Mouse (Mus musculus) cerebellum, adult 2 months (tissue): ENCODE measurements around the gene Zbtb22. TPM values are rescaled to one million over a fixed set of nuclear protein-coding genes. Genes with fewer than 3 reads are reported as not detected.

Source experiments
- DNase-seq, 2 experiments: peaks; one replicate each; pipeline ENCODE4 v3.0.0; 2021
- H3K27ac ChIP-seq: fragments of 200-500 bp; 2 replicates; pipeline ENCODE4 v1.5.1; 2012; ENCODE audit warnings: low read length, control low read depth, inconsistent platforms; ENCODE audit not compliant: insufficient read depth
- H3K27me3 ChIP-seq: fragments of 200-500 bp; 2 replicates; pipeline ENCODE4 v1.6.1; 2012; ENCODE audit warnings: inconsistent platforms, mild to moderate bottlenecking, low read length, moderate library complexity; ENCODE audit not compliant: control insufficient read depth, insufficient read depth
- H3K4me1 ChIP-seq: fragments of 200-500 bp; 2 replicates; pipeline ENCODE4 v1.6.1; 2011; ENCODE audit warnings: low read length; ENCODE audit not compliant: control insufficient read depth, insufficient read depth
- H3K4me3 ChIP-seq: fragments of 200-500 bp; replicated peaks from 2 replicates; pipeline ENCODE3; 2011; ENCODE audit warnings: mild to moderate bottlenecking, low read depth, low read length, control low read depth; ENCODE audit not compliant: insufficient read depth
- CTCF ChIP-seq: fragments of 200-500 bp; IDR thresholded peaks from 2 replicates; pipeline ENCODE4 v1.5.1; 2011; ENCODE audit warnings: low read depth, mild to moderate bottlenecking, control low read depth, low read length, moderate library complexity, borderline replicate concordance; ENCODE audit not compliant: insufficient read depth
- POLR2A ChIP-seq: fragments of 200-500 bp; IDR thresholded peaks from 2 replicates; pipeline ENCODE4 v1.6.1; 2011; ENCODE audit warnings: low read length, control low read depth, borderline replicate concordance; ENCODE audit not compliant: insufficient read depth
- WGBS: fragments of 180-500 bp; shearing (Covaris S2); methylation state at CpG from one replicate; pipeline ENCODE4 v1.1.7; 2018; 5-methylcytosine and 5-hydroxymethylcytosine counted together
- polyA plus RNA-seq: library from polyadenylated mRNA; depleted of rRNA; stranded (reverse); fragments of >200 nt; gene quantifications from 2 replicates; pipeline ENCODE4 v1.2.3, GENCODE M21; 2012

Gene Zbtb22
- polyA plus RNA-seq, 1 experiment, result 33.4 TPM

- no peak for TF ChIP-seq POLR2A
- no peak for TF ChIP-seq CTCF
- under 1% methylated on average over 45 of the region's 45 CpGs for WGBS
- H3K4me3 ChIP-seq, result peak overlapping the region; percentile 94
- H3K4me1 ChIP-seq, result peaks cover 5% of the 10 kb centered on the region; the same call in 1 of the 2 replicates
- H3K27ac ChIP-seq, result peak overlapping the region; percentile 84
- DNase-seq, result peak; percentile 70 to 73
- H3K27me3 ChIP-seq, result no peaks in the 10 kb centered on the region
Observed at GRCm38 (mm10) chr17:33930280-33931158, 14.8 kb downstream of the Zbtb22 start.

DNA sequence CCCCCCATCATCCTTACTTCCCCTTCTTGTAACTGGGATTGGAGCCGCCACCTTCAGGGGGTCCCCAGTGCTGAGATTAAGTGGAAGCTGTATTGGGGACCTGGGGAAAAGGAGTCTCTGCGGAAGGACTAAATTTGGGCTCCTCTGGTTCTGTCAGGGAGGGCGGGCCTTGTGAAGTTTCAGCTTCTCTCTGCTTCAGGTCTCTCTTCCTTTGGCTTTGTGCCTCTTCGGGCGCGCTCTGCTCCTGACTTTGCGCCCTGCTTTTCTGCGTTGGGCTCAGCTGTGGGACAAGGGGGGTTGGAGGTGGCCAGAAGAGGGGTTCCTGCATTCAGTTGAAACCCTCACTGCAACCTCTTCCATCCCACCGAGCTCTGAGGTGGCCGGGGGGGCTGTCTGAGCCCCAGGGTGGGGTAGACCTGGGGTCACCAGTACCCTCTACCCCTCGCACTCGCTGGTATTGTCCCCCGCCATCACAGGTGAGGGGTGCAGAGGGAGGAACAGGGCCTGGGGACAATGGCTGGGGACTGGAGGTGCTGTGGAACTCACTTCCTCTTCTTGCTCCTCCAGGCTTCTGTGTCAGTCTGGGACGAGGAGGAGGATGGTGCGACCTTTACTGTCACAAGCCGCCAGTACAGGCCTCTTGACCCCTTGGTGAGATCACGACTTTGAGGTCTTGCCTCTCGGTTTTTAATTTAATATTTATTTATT lies 15.6 kb downstream of the Zbtb22 start:
- H3K4me1 ChIP-seq, result peaks cover 5% of the 10 kb centered on the region; the same call in 1 of the 2 replicates
- WGBS, result 41% methylated on average over 18 of the region's 18 CpGs
- peak overlapping the region; percentile 94 for H3K4me3 ChIP-seq
- H3K27ac ChIP-seq, result no peak overlapping the region
- no peak for DNase-seq
- no peaks in the 10 kb centered on the region for H3K27me3 ChIP-seq
- TF ChIP-seq POLR2A (no peak), CTCF (no peak)

DNA sequence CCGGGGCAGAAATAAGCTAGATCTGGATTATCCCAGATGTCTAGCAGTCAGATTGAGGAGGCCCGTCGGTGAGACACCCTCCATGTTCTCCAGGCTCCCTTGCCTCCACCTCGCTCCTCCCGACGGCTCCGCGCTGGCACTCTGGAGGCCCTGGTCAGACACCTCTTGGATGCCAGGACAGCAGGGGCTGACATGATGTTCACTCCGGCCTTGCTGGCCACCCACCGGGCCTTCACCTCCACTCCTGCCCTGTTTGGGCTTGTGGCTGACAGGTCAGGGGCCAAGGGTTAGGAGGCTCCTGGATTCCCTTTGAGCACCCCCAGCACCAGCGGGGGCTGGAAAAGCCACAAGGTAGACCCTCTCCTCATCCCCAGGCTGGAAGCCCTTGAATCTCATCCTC lies 16.2 kb downstream of the Zbtb22 start:
- no peaks in the 10 kb centered on the region for H3K27me3 ChIP-seq
- no peak for DNase-seq
- WGBS, result 83% methylated on average over 11 of the region's 11 CpGs

GRCm38 (mm10) chr17:33932448-33932847 lies 16.7 kb downstream of the Zbtb22 start:
- Histone ChIP-seq H3K4me3 (no peak overlapping the region), H3K27me3 (no peaks in the 10 kb centered on the region), H3K27ac (no peak overlapping the region), H3K4me1 (peaks cover 5% of the 10 kb centered on the region; the same call in 1 of the 2 replicates)
- TF ChIP-seq CTCF (no peak), POLR2A (no peak)
- no peak for DNase-seq
- WGBS, result 79% methylated on average over 14 of the region's 14 CpGs

More for the DNA sequence above, 16.2 kb downstream of the Zbtb22 start:
- Histone ChIP-seq H3K27ac (no peak overlapping the region), H3K4me3 (no peak overlapping the region), H3K4me1 (peaks cover 5% of the 10 kb centered on the region; the same call in 1 of the 2 replicates)
- no peak for TF ChIP-seq CTCF
- TF ChIP-seq POLR2A, result no peak

- peaks cover 5% of the 10 kb centered on the region; the same call in 1 of the 2 replicates for H3K4me1 ChIP-seq
- no peak for DNase-seq
- 91% methylated on average over 15 of the region's 15 CpGs for WGBS
- H3K4me3 ChIP-seq, result no peak overlapping the region
- no peak overlapping the region for H3K27ac ChIP-seq
- TF ChIP-seq CTCF (no peak), POLR2A (no peak)
- no peaks in the 10 kb centered on the region for H3K27me3 ChIP-seq
Observed at GRCm38 (mm10) chr17:33932970-33933369, 17.3 kb downstream of the Zbtb22 start.

GRCm38 (mm10) chr17:33935422-33936055 lies 19.8 kb downstream of the Zbtb22 start:
- no peak for DNase-seq
- Histone ChIP-seq H3K4me1 (peaks cover 5% of the 10 kb centered on the region; the same call in 1 of the 2 replicates), H3K27me3 (no peaks in the 10 kb centered on the region), H3K27ac (no peak overlapping the region), H3K4me3 (no peak overlapping the region)
- TF ChIP-seq POLR2A, result no peak
- no peak for TF ChIP-seq CTCF
- WGBS, result 83% methylated on average over 21 of the region's 21 CpGs

DNA sequence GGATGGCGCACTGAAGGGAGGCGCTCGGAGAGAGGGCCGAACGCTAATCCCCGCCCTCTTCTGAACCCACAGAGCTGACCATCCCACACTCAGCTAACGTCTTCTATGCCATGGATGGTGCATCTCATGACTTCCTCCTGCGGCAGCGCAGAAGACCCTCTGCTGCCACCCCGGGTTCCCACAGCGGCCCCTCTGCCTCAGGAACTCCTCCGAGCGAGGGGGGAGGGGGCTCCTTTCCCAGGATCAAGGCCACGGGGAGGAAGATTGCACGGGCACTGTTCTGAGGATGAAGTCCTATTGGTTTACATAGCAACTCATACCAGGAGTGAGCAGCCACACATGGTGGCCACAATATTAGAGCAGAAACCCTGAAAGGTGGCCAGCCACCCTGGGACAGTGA lies 21.3 kb downstream of the Zbtb22 start:
- Histone ChIP-seq H3K27me3 (no peaks in the 10 kb centered on the region), H3K4me1 (peaks cover 5% of the 10 kb centered on the region; the same call in 1 of the 2 replicates), H3K4me3 (no peak overlapping the region), H3K27ac (no peak overlapping the region)
- DNase-seq, result no peak
- TF ChIP-seq POLR2A (no peak), CTCF (no peak)
- WGBS, result 77% methylated on average over 15 of the region's 15 CpGs

DNA sequence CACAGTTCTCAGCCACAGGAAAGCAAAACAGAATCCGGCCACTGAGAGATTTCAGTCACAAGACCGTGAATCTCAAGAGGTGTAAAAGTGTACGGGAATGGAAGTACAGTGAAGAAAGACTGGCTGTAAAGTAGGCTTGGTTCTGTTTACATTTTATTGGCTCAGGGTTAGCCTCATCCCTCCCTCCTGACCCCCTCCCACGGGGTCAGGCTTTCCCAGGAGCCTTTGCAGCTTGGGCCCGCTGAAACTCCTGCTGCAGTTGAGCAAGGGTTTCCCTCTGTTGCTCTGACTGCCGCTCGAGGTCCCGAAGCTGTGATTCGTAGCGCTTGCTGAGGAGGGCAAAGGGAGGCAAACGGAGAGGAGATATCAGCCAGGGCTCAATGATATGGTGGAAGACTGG lies 23.1 kb downstream of the Zbtb22 start:
- Histone ChIP-seq H3K27me3 (no peaks in the 10 kb centered on the region), H3K4me1 (peaks cover 5% of the 10 kb centered on the region; the same call in 1 of the 2 replicates), H3K27ac (no peak overlapping the region), H3K4me3 (peak overlapping the region; percentile 7)
- WGBS, result 83% methylated on average over 11 of the region's 11 CpGs
- DNase-seq, result no peak
- TF ChIP-seq CTCF (no peak), POLR2A (no peak)
